Mouse (Mus musculus) thymus, postnatal 36 days (tissue): ENCODE data around the gene 6330409D20Rik.

Experiments used
- DNase-seq, 2 experiments: peaks; one replicate each; pipeline ENCODE4 v3.0.0; 2022; ENCODE audit warnings: mixed read lengths in 2 of 2

6330409D20Rik gene

DNA sequence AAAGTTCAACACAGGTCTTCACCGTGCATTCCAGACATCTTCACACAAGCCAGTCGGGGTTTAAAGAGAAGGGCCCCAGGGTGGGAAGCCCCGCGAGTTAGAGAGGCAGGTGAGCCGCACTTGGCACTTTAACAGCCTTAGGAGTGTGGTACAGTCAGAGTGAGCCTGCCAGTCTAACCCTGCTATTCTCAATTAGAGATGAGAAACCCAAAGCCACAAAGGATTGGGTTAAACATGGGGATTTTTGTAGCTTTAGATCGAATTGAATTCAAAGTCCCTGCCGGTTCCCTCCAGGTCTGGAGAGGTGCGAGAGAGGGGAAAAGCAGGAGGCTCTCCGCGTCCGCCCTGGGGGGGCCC lies at the start of gene 6330409D20Rik:
6330409D20Rik (minus strand) TSS at position 101 of the 357 bp plus-strand sequence.
- no peak for DNase-seq

DNA sequence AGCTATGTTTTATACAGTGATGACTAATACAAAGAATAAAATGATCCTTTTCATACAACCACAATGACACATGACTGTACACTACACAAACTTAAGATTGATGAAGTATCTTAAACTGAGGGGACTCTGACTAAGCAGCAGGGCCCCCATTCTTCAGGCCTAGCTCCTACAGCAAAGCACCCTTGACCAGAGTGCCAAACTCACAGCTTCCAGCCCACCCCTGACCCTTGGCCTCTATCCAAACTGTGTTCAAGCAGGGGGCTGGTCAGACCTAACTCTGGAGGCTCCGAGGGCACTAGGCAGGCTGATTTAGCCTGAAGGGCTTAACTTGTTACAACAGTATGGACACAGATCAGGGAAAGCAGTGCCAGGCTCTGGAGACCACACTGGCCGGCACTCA lies 47.8 kb upstream of the 6330409D20Rik start:
- DNase-seq: no peak

- DNase-seq: no peak
Observed at GRCm38 (mm10) chr2:32787176-32787575, 46.4 kb upstream of the 6330409D20Rik start.

DNA sequence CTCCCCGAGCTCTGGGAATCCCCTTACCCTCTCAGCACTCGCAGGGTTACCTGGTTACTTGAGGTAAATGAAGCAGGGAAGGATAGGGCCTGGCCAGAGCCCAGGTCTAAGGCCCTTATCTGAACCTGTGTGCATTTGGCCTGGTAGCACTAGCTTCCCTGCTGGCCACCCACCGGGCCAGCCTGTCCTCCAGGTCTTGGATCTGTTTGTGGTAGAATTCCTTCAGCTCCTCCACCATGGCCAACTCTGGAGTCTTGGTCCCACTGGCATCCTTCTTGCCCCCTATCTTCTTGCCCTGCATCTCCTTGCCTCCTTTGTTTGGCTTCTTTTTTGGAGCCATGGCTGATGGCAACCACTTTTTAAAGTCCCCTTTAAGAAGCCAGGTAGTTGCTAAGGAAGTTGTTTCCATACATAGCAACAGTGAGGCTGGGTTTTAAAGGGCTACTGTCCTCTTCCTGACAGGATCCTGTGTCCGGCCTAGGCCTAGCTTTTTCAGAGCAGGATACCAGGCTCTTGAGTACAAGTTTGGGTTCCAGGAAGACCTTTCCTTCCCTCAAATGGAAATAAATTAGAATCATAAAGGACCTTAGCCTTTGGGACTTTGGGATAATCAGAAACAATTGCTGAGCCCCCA lies 43.3 kb upstream of the 6330409D20Rik start, which contains the start of gene Cfap157:
Cfap157 (minus strand) TSS at position 381 of the 634 bp plus-strand sequence.
- no peak for DNase-seq

- DNase-seq: no peak
Observed at GRCm38 (mm10) chr2:32781710-32782109, 40.9 kb upstream of the 6330409D20Rik start.

DNA sequence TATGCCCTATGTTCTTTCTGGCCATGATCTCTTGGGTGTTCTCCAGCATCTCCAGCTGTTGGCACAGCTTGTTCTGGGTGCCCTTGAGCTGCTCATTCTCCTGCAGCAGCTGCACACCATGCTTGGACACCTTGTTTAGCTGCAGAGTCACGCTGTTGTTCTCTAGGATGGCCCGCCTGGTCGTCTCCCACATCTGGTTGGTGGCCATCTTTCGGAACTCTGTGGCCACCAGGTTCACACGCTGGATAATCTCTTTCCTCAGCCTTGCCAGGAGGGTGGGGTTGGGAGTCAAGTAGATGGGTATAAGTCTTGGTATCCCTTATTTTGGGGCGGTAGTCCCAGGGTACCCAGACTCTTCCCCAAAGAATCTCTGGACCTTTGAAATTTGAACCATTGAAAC lies 38.9 kb upstream of the 6330409D20Rik start:
- no peak for DNase-seq

- DNase-seq: peak; percentile 66 to 73
Observed at GRCm38 (mm10) chr2:32779131-32779530, 38.3 kb upstream of the 6330409D20Rik start.

DNA sequence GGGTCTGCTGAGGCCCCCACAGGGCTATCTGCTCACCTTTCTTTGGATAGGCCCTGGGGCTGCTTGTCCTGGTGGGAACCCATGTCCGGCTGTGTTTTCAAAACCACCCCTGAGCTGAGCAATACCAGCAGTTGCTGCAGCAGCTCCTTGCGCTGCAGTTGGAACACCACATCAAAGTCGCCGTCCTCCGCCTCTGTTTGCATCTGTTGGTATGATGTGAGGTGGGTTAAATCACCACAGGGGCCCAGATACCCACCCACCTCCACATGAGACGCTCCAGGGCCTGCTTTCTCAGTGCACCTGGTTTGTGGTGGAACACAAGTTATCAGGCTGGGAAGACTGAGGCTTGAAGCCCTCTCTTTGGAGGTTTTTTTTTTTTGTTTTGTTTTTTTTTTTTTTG lies 37.3 kb upstream of the 6330409D20Rik start:
- peak; percentile 85 to 93 for DNase-seq

DNA sequence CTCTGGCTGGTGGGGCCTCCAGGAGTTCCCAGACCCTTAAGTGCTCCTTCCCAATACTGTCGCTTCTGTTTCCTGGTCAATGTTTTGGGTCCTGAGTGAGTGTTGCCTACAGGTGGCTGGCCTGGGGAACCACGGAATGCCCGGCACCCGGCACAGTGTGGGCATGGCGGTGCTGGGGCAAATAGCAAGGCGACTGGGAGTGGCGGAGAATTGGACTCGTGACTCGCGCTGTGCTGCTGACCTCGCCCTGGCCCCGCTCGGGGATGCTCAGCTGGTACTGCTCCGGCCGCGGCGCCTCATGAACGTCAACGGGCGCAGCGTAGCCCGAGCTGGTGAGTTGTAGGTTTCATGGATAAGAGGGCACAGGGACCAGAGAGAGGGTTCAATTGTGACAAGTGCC lies 35.4 kb upstream of the 6330409D20Rik start:
- peak; percentile 30 to 44 for DNase-seq

GRCm38 (mm10) chr2:32775359-32776074 lies 34.7 kb upstream of the 6330409D20Rik start, which contains the start of the genes Ttc16 and Ptrh1:
Gene Ttc16 (minus strand): TSS chr2:32775633.
Gene Ptrh1 (plus strand): TSS chr2:32775786.
- DNase-seq: peak; percentile 96 to 97

DNA sequence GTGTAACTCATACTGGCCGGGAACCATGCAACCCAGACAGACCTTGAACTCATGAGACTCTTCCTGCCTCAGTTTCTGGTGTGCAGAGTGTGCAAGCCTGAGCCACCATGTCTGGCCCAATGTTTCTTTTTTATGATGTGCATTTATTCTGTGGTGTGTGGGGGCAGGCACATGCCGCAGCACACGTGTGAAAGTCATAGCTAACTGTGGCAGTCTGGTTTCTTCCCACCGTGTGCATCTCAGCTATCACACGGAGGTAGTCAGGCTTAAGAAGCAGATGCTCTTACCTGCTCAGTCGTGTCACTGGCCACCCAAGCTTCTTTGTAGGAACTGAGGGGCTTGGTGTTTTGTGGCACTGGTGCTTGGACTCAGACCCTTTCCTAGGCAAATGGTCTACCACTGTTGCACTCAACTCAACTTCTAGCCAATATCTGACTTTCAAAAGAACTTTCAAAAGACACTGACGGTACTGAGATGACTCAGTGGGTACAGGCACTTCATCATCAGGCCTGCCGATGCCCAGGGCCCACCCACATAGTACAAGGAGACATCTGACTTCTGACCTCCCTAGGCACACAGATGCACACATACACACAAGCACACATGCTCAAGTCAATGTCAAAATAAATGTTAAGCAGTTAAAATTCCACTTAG lies 31.9 kb upstream of the 6330409D20Rik start:
- DNase-seq: no peak

GRCm38 (mm10) chr2:32771886-32772285 lies 31.1 kb upstream of the 6330409D20Rik start:
- peak; percentile 27 to 46 for DNase-seq

DNA sequence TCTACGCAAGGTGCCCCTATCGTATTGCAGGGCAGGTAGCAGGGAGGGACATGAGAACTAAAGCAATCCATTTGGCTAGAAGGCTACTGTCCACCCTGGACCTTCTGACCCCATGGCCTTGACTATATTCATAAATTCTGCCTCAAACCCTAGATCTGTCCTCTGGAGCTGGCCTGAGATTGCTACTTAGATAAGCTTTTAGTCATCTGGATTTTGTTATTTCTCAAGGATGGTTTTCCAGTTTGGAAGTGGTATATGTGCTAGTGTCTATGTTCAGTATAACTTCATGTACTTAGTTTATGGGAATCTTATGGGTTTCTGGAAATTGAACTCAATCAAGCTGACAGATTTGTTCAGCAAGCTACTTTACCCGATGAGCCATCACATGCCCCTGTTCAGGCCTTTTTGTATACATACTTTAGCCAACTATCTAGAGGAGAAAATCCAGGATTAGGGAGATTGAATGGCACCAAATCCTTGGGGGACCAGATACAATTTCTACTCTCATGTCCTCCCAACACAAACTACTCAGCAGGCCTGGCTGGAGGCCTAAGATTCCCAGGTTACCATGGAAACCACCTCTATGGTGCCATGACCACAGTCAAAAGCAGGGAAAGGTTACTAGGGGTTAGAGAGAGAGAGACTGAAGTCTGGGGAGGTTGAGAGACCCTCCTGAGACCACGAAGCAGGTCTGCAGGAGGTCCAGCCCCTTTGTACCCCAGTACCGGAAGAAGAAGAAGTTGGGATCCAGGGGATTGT lies 28.7 kb upstream of the 6330409D20Rik start:
- no peak for DNase-seq

DNA sequence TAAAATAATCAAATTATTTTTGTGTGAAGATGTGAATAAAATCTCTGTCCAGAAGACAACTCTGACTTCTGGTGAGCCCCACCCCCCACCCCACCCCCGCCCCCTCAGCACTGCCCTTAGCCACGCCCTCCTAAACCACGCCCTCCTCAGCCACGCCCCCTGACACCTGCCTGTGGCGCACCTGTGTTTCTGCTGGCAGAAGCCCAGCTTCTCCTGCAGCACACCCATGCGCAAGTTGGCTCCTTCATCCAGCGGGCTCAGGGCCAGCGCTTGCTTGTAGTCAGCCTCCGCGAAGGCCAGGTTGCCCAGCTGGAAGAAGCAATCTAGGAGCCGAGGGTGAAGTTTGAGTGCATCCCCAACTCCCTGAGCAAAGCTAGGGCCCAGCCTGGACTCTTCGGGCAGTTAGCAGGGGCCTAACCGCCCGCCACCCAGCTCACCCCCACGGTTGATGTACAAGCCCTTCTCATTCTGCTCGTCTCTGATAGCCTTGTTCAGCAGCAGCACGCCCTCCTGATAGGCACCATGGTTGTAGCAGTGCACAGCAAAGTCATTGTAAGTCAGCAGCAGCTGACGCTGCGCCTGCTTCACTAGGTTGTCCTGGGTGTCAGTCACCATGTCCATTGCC lies 28.0 kb upstream of the 6330409D20Rik start:
- DNase-seq: peak; percentile 16 to 44

DNA sequence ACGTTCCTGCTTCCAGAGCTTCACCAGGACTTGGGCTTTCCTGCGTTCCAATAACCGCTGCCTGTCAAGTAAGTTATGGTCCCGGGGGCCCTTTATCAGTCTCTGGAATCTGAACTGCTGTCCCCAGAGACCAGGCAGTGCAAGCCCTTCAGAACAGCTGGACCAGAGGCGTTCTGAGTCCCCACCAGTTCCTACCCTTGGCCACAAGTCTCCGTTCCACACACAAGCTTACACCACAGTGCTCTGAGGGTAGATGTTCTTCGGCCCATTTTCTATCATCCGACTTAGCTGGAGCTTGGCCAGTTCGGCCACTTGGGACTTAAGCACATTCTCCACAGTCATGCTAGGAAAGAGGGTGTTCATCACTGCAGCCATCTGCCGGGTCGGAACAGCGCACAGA lies 26.4 kb upstream of the 6330409D20Rik start:
- DNase-seq: no peak

- DNase-seq: no peak
Observed at GRCm38 (mm10) chr2:32763353-32763752, 22.5 kb upstream of the 6330409D20Rik start.

GRCm38 (mm10) chr2:32761859-32762258 lies 21.0 kb upstream of the 6330409D20Rik start:
- DNase-seq: no peak

DNA sequence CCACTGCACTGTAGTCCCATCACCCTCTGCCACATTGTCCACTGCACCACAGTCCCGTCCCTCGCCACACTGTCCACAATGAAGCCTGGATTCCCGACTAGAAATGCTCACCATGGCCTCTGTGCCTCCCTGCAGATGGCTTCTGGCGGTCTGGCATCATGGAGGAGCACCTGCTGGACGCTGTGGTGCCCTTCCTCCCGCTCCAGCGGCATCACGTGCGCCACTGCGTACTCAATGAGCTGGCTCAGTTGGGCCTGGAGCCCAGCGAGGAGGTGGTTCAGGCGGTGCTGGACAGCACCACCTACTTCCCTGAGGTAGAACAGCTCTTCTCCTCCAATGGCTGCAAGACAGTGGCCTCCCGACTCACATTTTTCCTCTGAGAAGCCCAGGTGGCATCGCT lies 20.5 kb upstream of the 6330409D20Rik start:
- no peak for DNase-seq

- no peak for DNase-seq
Observed at GRCm38 (mm10) chr2:32759001-32759400, 18.2 kb upstream of the 6330409D20Rik start.

DNA sequence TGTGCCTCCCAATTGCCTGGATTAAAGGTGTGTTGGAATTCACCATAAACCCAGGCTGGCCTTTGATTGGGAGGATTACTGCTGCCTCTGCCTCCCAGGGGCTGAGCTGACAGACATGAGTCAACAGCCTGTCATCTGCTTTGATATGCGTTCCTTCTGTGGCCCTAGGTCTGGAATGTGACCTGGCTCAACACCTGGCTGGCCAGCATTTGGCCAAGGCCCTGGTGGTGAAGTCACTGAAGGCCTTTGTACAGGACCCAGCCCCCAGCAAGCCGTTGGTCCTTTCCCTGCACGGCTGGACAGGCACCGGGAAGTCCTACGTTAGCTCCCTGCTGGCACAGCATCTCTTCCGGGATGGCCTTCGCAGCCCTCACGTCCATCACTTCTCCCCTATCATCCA lies 17.7 kb upstream of the 6330409D20Rik start:
- no peak for DNase-seq

DNA sequence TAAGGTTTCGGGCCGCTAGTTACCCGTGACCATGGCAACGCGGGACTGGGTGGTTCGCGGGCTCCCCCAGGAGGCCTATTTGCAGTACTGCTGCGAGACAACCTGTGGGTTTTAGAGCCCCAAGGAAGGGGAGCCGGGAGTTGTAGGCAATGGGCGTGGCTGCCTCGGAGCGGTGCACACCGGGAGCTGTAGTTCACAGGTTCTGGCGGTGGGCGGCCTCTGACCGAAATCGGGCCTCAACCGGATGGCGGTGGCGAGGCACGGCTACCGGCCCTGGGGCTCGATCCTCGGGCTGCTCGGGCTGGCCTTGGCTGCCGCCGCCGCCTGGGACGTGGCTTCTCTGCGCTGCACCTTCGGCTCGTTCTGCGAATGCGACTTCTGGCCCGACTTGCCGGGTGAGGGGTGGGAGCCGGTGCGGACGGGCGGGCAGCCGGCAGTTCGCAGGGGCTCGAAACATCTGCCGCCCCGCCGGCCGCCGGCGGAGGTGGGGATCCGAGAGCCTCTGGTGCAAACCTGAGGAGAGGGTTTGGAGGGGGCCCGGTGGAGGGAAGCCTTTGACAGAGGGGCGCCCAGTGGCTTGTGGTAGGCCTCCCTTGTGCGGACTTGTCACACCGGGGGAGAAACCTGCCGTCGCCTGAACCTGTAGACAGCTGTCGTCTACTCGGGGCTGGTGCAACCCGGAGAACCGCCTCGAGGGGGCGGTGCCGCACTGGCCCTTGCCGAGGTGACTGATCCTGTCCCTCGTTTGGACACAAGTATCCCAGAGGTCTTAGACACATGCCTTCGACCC lies 16.4 kb upstream of the 6330409D20Rik start, which contains the start of gene Tor2a:
Tor2a (plus strand) TSS at position 179 of the 790 bp plus-strand sequence.
- DNase-seq: peak; percentile 98 to 99

DNA sequence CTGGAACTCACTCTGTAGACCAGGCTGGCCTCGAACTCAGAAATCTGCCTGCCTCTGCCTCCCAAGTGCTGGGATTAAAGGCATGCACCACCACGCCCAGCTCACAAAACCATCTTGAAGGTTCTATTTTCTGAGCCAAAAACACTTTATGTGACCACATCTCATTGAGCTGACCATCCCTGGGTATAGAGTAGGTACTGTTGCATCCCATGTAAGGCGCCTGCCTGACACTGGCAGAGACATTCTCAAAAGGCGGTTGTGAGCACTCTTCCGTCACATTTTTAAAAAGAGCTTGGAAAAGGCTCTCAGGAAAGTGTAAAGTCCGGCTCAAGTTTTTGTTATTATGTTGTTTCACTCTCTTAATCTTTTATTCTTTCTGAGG lies 15.8 kb upstream of the 6330409D20Rik start:
- DNase-seq: no peak
